Mouse (Mus musculus): ENCODE data around the gene Adora3.

The Adora3 gene

DNA sequence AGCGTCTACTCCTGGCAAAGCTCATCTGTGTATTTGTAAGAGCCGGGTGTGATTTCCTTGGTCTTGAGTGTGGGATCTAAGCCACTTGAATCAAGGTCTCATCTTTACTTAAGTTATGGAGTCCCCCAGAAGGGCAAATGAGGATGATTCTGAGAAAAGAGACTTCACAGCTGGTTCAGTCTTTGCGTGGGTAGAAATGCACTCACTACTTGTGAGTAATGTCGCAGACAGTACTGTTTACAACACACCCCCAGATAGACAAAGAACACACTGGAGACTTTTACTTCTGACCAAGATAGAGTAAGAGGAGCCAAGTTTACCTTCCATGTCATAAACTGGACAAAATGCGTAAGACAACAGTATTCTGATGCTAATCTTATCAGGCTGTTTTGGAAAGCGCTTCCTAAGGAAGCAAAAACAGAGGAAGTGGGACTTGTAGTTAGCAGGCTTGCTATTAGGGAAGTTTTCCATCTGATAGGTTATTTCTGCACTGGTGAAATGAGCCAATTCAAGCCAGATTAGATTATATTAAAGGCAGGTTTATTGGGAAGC lies 6.7 kb downstream of the Adora3 start:
- DNase-seq = no peak

DNA sequence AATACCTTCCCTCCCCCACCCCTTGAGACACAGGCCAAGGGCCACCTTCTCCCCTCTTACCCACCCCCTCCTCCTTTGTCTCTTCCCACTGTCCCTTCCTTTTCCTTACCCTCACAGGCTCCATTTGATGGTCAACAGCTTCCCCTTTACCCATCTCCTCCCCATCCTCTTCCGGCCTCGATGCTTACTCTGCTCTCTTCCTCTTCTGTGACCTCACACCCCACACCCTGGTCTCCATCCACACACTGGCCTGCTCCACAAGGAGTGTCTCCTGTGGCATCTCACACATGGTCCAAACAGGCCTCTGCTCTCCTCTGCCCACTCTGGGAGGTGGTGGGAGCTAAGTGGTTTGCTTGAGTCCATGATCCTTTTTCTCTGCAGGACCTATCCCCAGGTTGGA lies 7.3 kb downstream of the Adora3 start:
- DNase-seq = no peak

GRCm38 (mm10) chr3:105878751-105879150 lies 8.1 kb downstream of the Adora3 start:
- DNase-seq = no peak

GRCm38 (mm10) chr3:105880419-105880818 lies 9.8 kb downstream of the Adora3 start:
- no peak for DNase-seq

DNA sequence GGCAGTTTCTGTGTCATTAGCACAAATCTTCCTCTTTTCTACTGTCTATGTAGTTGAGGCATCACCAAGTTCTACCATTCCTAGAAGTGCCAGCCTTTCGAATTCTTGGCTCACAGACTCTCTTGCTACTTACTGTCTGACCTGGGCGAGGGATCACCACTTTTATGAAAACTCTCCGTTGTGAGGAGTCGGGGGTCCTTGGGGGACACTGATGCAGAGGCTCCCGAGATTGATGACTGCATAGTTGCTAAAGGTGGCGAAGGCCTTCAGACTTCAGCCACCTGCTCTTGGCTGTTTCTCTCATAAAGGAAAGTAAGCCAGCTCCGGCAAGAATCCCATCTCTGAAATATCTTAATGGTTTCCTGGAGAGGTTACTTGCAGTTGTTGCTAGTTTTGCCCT lies 11.4 kb downstream of the Adora3 start:
- DNase-seq = no peak

DNA sequence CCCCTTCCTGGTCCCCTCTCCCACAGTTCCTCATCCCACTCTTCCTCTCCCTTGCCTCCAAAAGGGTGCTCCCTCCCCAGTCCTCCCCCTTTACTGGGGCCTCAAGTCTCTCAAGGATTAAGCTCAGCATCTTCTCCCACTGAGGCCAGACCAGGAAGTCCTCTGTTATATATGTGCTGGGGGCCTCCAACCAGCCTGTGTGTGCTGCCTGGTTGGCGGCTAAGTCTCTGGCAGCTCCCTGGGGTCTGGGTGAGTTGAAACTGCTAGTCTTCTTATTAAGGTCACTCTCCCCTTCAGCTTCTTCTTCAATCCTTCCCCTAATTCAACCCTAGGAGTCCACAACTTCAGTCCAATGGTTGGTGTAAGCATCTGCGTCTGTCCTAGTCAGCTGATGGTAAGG lies 12.5 kb downstream of the Adora3 start:
- no peak for DNase-seq

GRCm38 (mm10) chr3:105888961-105889360 lies 18.3 kb downstream of the Adora3 start:
- no peak for DNase-seq

GRCm38 (mm10) chr3:105890220-105890619 lies 19.6 kb downstream of the Adora3 start:
- no peak for DNase-seq

DNA sequence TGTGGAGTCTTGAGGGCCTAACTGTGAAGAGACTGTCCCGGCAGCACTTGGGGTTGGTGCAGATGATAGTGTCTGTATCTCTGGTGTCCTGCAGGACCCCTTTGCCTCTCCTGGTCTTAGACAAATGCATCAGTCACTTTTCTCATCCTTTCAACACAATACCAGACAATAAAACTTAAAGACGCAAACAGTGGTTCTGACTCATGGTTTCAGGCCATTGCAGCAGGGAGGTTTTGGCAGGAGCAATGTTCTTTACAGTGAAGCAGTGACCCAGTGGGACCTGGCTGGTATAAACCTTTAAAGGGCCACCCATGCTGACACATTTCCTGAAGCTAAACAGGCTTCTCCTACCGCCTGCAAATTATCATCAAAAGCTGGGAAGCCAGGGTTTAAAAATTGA lies 20.5 kb downstream of the Adora3 start:
- no peak for DNase-seq

- no peak for DNase-seq
These were observed 21.3 kb downstream of the Adora3 start for GRCm38 (mm10) chr3:105891760-105892571.

DNA sequence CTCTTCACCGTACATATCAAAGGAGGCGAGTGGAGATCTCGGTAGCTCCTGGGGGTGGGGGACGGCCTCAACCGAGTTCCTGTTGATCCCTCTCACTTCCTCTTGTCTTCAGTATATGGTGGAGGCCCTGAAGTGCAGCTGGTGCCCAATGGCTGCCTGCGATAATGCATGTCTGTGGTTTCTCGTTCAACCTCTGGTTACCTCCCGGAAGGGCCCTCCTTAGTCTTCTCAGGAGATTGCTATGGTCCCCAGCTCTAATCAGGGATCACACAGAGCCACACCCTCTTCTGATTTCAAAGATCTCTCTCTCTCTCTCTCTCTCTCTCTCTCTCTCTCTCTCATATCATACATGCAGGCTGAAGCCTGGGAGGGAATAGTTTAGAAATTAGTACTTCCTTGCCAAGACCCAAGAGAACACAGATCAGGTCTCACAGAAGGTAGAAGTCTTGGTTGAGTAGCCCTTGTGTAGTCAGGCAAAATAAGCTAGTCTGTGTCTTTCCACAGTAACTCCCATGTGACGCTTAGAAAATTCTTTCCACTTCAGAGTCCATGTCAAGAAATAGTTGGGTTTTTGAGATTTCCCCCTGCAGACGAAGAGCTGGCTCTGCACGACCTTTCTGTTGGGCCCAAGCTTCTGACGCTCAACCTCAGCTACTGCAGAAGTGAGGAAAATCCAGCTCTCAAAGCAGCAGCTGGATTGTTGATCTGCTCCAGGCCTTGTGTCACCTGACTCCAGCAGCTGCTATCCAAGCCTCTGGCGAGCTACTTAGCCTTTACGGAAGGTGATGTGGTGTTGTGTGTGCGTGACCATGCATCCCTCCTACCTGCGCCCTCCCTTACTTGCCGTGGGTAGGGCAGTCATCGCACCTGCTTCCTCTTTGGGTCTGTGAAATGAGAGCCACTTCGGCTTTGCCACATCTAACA lies 22.2 kb downstream of the Adora3 start:
- DNase-seq = no peak

DNA sequence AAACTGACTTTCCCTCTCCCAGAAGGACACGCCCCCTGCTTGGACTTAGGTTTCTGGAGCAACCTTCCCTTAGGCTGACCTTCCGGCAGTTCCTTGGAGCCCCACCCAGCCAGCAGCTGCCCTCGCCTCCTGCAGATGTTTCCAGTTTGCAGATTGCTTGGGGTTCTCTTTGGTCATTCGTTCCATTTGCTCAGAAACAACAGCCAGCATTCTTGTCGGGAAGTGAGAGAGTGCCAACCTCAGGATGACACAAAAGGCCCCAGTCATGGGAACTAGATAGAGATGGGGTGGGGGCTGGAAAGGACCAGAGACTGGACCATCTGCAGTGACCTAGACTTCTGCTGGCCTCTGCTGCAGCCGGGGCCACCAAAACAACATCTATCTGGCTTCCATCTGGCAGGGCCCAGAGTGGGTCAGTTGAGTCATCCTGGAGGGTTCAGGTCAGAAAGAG lies 23.3 kb downstream of the Adora3 start:
- peak; percentile 15 for DNase-seq

- DNase-seq = no peak
These were observed 24.2 kb downstream of the Adora3 start for GRCm38 (mm10) chr3:105894601-105895592.

DNA sequence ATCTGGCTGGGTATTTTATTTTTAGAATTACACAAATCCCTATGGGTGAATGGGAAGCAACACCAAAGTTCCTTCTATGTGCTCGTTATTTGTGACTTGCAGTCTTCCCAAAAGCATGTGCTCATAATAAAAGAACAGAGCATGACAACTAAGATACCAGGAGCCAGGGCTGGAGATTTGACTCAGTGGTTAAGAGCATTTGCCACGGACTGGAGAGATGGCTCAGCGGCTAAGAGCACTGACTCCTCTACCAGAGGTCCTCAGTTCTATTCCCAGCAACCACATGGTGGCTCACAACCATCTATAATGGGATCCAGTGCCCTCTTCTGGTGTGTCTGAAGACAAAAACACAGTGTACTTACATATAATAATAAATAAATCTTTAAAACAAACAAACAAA lies 26.2 kb downstream of the Adora3 start:
- no peak for DNase-seq

DNA sequence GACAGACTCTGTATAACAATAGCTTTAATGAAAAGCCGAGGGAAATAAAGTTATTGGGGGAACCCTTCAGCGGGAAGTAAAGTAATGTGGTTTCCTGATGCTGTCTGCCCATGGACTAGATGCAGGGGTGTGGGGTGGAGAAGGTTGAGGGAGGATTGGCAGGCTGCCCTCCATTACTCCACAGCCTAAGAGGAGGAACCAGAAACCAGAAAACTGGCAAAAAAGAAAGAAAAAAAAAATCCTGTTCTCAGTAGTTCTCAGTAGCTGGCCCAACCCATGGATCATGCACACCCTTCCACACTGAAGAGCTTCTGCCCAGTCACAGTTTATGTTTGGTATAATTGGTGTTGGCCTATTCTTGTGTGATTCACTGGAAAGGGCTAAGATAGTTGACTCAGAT lies 27.7 kb downstream of the Adora3 start:
- no peak for DNase-seq

GRCm38 (mm10) chr3:105898861-105899260 lies 28.2 kb downstream of the Adora3 start:
- DNase-seq = no peak

DNA sequence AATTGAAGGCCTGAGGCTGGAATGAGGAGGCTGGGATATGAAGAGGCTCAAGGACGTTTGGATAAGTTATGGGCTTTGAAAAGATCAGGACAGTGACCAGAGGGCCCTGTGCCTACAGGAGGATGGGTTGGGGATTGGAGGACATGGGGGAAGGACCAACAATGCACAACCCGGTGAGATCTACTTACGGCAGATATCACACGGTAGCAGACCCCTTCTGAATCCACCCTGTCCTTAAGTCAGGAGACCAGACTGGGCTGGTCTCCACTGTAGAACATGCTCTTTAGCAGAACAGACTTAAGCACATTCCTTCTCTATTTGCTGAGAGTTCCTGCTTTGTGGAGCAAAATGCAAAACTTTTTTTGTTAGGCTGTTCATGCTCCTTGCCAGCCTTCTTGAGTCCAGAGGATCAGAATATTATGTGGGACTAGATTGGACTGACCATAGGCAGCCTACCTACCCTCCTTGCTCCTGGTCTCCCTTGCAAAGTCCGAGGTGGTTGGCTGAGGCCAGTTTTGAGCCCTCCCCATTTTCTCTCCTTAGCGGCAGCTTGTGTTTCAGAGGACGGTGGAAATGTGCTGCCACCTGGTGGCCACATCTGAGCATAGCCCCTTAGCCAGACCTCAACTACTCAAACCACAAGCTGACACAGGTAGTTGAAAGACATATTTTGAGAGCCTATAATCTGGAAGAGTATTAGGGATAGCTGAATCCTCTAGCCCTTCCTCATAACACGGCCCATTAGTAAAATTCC lies 28.9 kb downstream of the Adora3 start:
- peak; percentile 80 for DNase-seq

DNA sequence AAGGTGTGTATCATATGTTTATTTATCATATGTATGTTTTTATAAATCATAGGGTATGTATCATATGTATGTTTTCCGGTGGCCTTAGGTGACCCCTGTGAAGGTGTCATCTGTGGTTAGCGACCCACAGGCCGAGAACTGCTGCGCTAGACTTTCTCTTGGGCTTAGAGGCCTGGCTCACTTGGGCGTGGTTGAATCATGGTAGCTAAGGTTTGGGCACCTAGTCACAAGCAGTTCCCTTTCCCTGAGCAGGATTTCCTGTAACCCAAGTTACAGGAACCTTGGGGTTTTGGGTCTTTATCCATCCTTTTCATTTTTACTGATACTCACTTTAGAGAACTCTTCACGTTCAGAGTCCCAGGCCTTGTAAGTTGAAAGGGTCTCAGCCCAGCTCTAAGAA lies 29.6 kb downstream of the Adora3 start:
- no peak for DNase-seq

- no peak for DNase-seq
These were observed 30.1 kb downstream of the Adora3 start for GRCm38 (mm10) chr3:105900716-105901115.

DNA sequence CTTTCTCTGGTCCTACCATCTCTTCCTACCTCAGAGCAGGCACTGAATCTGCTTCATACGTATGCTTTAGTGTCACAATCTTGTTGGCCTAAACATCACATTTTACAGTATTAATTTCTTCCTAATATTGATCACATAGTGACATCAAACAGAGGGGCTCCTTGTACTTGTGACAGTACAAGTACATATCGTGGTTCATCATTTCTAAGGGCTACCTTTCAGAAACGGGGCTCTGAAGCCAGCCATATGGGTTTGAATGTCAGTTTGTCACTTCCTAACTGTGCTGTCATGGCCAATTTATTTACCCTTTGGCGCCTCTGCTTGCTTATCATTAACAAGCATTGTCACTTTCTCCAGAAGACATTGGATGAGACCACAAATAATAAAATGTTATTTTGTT lies 30.8 kb downstream of the Adora3 start:
- no peak for DNase-seq

- no peak for DNase-seq
These were observed 33.6 kb downstream of the Adora3 start for GRCm38 (mm10) chr3:105904213-105904612.

DNA sequence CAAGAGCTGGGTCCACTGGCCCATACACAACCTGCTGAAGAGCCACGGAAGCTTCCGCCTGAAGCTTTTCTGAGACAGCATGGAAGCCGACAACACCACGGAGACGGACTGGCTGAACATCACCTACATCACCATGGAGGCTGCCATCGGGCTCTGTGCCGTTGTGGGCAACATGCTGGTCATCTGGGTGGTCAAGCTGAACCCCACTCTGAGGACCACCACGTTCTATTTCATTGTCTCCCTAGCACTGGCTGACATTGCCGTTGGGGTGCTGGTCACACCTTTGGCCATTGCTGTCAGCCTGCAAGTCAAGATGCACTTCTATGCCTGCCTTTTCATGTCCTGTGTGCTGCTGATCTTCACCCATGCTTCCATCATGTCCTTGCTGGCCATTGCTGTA lies 34.1 kb downstream of the Adora3 start:
- DNase-seq = no peak
